Mouse (Mus musculus) v-Abl transformed pro-B cells (cell line): ENCODE measurements around the gene Klhdc7a.

Experiments
- in situ Hi-C, 2 experiments: fragments of 400-800 bp; cut with MboI; formaldehyde crosslinking; loops; one replicate each; pipeline ENCODE4 v1.15.1; 2025; ENCODE audit not compliant: unreplicated experiment in 2 of 2

Klhdc7a gene

GRCm38 (mm10) chr4:139960724-139961315 lies 7.0 kb downstream of the Klhdc7a start:
- in situ Hi-C loops = no loop called here

GRCm38 (mm10) chr4:139960086-139960713 lies 7.6 kb downstream of the Klhdc7a start:
- in situ Hi-C loops = no loop called here

- in situ Hi-C loops = no loop called here
Observed at GRCm38 (mm10) chr4:139959188-139959587, 8.6 kb downstream of the Klhdc7a start.

GRCm38 (mm10) chr4:139950876-139951485 lies 16.8 kb downstream of the Klhdc7a start:
- in situ Hi-C loops = no loop called here

- in situ Hi-C loops = no loop called here
Observed at GRCm38 (mm10) chr4:139950431-139950848, 17.4 kb downstream of the Klhdc7a start.

GRCm38 (mm10) chr4:139948591-139948990 lies 19.2 kb downstream of the Klhdc7a start:
- in situ Hi-C loops = no loop called here

- in situ Hi-C loops = no loop called here
Observed at GRCm38 (mm10) chr4:139947341-139947740, 20.5 kb downstream of the Klhdc7a start.

- in situ Hi-C loops = no loop called here
Observed at GRCm38 (mm10) chr4:139941831-139942230, 26.0 kb downstream of the Klhdc7a start.

GRCm38 (mm10) chr4:139935557-139935956 lies 32.3 kb downstream of the Klhdc7a start:
- in situ Hi-C loops = no loop called here

- in situ Hi-C loops = no loop called here
Observed at GRCm38 (mm10) chr4:139932970-139933801, 34.6 kb downstream of the Klhdc7a start.

- in situ Hi-C loops = no loop called here
Observed at GRCm38 (mm10) chr4:139931790-139932510, 35.9 kb downstream of the Klhdc7a start.

GRCm38 (mm10) chr4:139930885-139931284 lies 36.9 kb downstream of the Klhdc7a start:
- in situ Hi-C loops = no loop called here

GRCm38 (mm10) chr4:139926161-139926561 lies 41.7 kb downstream of the Klhdc7a start:
- in situ Hi-C loops = no loop called here

- in situ Hi-C loops = no loop called here
Observed at GRCm38 (mm10) chr4:139925275-139926160, 42.3 kb downstream of the Klhdc7a start.

GRCm38 (mm10) chr4:139916731-139917130 lies 51.1 kb downstream of the Klhdc7a start:
- in situ Hi-C loops = no loop called here
